Mouse (Mus musculus): Measurements from ENCODE around the gene Dennd5a. TPM values are rescaled to one million over a fixed set of nuclear protein-coding genes. Genes with fewer than 3 reads are reported as not detected.

Dennd5a gene
- total RNA-seq, 4 experiments from 2014 or later: 213 to 277 (median 242) TPM

GRCm38 (mm10) chr7:109965658-109966057 is 5.4 kb upstream of the Dennd5a start:
- DNase-seq (ENCODE audit: low spot score in 2 of 2): no peak

GRCm38 (mm10) chr7:109963707-109964106 is 3.4 kb upstream of the Dennd5a start:
- no peak for DNase-seq (ENCODE audit: low spot score in 2 of 2)

DNA sequence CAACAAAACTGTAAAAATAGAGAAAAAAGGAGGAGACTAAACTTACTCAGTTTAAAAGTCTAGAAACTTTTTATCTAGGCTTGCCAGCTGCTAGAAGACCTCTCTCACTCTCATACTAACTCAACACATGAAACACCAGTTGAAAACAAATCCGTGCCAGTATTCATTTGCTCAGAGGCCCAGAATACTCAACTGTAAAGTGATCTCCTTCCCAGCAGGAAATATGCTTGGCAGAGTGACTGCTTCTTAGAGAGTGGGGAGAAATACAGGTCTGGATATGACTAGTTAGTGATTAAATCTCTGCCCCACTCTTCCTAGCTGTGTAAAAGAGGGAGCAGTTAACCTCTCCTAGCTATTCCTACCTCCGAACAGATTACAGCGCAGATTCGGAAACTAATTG is 2.3 kb upstream of the Dennd5a start:
- no peak for DNase-seq (ENCODE audit: low spot score in 2 of 2)

DNA sequence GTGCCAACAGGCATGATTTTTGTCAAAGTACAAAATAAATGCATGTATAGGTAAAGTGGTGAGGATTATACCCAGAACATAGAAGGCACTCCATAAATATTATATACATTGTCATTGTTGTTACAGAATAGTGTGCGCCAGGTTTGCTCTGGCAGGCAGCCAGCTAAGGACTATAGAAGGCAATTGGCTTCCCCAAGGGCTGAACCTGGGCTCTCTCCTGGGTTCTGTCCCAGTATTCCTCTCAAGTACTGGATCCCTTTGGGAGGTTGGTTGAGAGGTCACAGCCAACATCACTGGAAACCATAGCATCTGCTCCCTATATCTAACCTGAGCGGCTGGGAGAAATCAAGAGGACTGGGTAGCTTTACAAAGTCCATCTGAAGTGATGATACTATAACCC is 1.3 kb upstream of the Dennd5a start:
- no peak for DNase-seq (ENCODE audit: low spot score in 2 of 2)

- no peak for DNase-seq (ENCODE audit: low spot score in 2 of 2)
Measured at GRCm38 (mm10) chr7:109960613-109961154, 414 bp upstream of the Dennd5a start.

DNA sequence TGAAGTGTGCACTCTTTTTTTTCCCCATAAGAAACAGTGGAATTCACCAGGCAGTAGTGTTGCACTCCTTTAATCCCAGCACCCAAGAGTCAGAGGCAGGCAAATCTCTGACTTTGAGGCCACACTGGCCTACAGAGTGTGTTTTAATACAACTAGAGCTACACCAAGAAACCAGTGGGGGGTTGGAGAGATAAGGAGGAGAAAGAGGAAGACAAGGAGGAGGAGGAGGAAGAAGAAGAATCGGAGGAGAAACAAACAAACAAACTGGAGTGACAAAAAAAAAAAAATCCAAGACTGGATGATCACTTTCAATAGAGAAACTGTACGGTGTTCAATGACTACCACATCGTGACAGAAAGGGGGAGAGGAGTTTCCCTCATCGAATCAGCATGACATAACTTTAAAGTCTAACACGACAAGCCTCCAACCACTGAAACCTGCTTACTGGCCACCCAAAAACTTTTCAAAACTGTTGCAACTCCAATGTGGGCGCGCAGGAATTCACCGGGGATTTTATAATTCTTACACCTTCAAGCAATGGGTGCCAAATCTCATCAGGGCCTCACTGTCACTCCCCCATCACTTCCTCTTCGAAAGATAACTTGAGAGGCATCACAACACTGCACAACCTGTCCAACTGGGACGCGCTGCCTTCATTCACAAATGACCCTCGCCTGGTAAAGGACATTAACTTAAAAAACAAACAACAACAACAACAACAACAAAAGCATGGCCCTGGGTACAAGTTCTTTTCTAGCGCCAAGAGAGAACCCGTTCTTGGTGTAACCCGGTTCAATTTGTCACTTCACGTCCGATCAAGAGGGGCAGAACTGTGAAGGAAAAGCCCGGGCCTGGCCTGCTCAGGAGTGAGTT is 1.2 kb downstream of the Dennd5a start:
- no peak for DNase-seq (ENCODE audit: low spot score in 2 of 2)

DNA sequence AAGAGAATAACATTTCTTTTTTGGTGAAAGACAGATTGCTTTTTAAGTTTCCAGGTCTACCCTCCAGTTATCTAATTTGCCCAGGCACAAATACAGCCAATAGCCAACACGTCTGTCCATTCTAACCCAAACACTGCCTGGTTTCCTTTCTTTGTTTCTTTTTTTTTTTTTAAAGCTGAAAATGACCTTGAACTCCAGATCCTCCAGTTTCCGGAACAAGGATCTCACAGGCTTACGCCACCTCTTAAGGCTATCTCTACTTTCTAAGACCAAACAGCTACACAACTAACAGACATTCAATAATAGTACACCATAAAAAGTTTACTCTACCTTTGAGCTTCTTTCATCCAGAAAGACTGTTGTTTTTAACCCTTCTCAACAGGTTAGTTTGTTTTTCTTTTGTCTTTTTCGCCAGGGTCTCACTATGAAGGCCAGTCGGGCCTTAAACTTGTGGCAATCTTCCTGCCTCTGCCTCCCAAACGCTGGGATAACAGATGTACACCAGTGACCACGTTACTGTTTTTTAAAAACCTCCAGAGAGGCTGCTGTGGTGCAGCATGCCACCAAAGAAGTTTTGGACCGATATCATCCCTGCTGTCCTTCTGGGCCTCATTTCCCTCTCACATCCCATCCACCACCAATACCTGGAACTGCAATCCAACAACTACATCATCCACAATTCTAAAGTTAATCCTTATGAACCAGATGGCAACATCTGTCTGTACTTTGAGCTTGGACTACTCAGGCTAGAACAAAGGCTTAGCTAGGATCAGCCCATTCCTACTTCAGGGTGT is 2.1 kb downstream of the Dennd5a start:
- DNase-seq (ENCODE audit: low spot score in 2 of 2): no peak

DNA sequence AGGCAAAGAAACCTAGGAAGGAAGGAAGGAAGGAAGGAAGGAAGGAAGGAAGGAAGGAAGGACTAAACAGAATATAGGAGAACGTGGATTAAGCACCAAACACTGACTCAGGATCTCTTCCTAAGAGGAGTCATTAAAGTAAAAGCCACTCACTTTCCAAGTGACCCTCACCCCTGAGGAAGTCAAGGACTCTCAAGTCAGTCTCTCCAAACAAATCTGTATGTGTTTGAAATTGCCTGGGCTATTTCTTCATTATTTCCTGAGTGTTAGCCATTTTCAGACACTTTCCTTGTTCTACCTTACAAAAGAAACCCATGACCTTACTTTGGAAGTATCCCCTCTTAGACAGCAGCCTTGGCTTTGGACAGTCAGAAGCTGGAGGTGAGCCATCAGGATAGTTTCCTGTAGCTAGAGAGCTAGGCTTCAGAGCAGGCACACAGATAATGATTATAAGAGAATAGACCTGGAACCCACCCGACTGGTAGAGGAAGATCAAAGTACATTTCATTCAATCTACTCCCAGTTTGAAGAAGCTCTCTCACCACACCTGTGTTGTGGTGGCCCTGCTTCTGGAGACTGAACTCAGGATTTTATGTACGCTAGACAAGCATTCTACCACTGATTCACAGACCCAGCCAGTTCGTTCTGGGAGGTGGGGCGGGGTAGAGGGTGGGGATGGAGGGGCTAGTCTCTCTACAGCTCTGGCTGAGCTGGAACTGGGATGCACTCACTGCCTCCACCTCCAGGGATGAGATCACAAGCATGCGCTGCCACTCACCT is 5.5 kb downstream of the Dennd5a start:
- DNase-seq (ENCODE audit: low spot score in 2 of 2): no peak

GRCm38 (mm10) chr7:109951297-109951696 is 9.0 kb downstream of the Dennd5a start:
- DNase-seq (ENCODE audit: low spot score in 2 of 2): no peak

DNA sequence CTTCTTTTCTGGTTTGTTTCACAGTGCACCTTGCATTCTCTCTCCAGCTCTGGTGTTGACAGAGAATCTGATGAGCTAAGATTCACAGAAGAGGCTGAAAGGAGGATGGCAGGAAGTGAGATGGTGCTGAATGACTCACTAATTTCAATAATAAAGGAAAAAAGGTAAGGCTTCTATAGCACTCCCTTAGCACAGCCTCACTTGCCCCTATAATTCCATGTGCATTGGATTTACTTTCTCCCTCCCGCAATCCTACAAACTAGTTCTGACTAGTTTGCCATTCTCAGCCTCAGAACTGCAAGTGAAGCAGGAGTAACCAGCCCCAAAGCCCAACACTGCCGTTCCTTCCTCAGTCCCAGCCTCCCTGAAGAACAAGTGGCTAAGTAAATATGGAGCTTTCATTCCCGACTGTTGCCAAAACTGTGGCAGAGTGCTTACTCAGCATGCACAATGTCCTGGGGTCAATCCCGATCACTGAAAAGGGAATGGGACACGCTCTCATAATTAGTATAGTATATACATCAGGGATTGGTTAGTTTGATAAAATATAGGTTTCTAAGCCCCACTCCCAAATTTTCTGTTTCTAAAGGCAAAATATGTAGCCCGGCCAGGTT is 15.7 kb downstream of the Dennd5a start:
- no peak for DNase-seq (ENCODE audit: low spot score in 2 of 2)

DNA sequence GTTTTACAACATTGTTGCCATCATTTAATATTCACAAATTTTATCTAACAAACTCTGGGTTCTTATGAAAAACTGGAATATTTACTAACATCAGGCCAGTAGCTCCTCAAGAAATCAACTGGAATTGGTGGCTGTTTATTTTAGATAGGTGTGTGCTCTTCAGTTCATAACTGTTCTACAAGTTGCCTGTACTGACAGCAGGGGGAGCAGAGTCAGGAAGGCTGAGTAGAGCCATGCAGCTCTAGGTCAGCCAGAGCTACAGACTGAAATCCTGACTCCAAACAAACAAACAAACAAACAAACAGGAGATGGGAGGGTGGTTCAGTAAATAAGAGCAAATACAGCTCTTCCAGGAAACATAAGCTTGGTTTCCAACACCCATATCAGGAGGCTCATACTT is 30.6 kb downstream of the Dennd5a start:
- no peak for DNase-seq (ENCODE audit: low spot score in 2 of 2)

DNA sequence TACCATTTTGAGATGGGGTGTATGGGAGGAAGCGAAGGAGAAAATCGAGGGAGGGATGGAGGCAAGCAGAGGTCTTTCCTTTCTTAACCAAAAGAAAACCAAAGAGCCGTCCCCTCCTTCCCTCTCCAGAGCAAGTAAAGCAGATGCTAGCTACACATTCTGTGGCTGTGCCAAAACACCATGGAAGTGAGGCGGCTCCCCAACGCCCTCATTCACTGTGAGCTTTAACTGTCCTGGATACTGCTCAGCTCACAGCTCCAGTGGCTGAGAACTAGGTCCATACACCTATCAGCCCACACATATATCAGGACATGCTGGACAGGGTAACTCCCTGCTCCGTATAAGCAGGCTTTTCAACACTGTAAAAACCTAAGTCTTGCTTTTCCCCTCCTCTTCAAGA is 31.9 kb downstream of the Dennd5a start:
- DNase-seq (ENCODE audit: low spot score in 2 of 2): peak in 1 of 2 experiments; percentile 22

DNA sequence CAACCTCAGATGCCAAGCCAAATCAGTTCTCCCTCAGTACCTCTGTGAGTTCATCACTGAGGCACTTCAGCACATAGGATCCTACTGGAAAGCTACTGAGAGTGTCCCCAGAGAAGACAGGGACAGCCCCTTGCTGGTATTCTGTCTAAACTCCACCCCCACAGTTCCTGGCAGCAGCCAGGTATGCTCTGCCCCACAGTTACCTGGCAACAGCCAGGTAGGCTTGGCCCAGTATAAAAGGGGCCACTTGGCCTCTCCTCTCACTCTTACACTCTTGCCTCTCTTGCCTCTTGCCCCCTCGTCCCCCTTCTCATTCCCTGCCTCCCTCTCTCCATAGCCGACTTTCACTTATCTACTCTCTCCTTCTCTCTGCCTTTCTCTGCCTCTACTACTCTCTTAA is 35.3 kb downstream of the Dennd5a start:
- no peak for DNase-seq (ENCODE audit: low spot score in 2 of 2)

DNA sequence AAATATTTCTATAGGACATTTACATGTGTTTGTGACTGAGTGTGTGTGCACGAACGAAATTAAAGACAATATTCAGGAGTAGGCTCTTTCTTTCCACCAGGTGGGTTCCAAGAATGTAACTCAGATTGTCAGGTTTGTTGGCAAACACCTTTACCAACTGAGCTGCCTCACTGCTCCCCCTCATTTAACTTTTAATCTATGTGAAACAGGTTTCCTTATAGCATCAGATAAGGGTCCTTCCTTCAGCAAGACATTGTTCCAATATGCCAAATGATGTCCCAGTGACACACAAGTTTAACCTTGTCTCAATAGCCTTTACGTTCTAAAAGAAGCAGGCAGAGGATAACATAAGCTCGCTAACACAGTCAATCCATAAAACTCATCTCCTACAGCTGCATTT is 37.4 kb downstream of the Dennd5a start:
- DNase-seq (ENCODE audit: low spot score in 2 of 2): no peak

DNA sequence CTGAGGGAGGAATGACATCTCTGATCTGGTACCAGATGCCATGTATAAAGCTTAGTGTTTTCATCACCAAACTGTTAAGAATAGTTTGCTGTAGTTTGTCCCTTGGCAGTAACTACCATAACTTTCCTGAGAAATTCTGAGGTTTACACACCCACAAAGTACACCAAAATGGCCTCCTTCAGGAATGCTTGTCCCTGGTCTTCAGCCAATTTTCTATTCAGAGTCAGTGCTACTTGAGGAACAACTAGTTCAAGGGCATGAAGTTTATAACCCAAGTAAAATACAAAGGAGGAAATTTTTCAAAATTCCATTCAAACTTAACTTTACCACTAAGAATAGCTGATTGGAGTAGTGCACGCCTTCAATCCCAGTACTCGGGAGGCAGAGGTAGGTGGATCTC is 54.1 kb downstream of the Dennd5a start:
- DNase-seq (ENCODE audit: low spot score in 2 of 2): no peak

- DNase-seq (ENCODE audit: low spot score in 2 of 2): no peak
Measured at GRCm38 (mm10) chr7:109900921-109901320, 59.3 kb downstream of the Dennd5a start.

GRCm38 (mm10) chr7:109898911-109899310 is 61.4 kb downstream of the Dennd5a start:
- no peak for DNase-seq (ENCODE audit: low spot score in 2 of 2)

GRCm38 (mm10) chr7:109892530-109892929 is 67.7 kb downstream of the Dennd5a start:
- peak; percentile 40 to 52 for DNase-seq (ENCODE audit: low spot score in 2 of 2)

GRCm38 (mm10) chr7:109891786-109892185 is 68.5 kb downstream of the Dennd5a start:
- no peak for DNase-seq (ENCODE audit: low spot score in 2 of 2)

GRCm38 (mm10) chr7:109890256-109890655 is 70.0 kb downstream of the Dennd5a start:
- no peak for DNase-seq (ENCODE audit: low spot score in 2 of 2)

DNA sequence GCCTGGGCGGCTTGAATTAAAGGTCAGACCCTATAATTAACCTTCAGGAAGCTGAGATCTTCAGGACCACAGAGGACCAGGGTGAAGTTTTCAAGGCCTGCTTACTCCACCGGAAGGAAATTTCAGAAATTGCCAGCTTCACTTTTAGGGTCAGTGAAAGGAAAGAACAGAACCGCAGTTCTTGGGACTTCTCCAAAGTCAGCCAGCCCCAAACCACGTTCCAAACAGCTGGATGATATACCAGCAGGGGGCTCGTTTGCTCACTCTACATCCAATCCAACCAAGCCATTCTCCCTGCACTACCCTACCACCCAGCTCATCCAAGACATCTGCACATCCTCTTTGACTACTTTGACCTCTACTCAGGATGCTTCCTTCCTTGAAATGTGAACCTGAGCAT is 71.0 kb downstream of the Dennd5a start:
- no peak for DNase-seq (ENCODE audit: low spot score in 2 of 2)

All from left cerebral cortex, adult 8-10 months (tissue).